Mouse (Mus musculus): ENCODE results near the gene Pygm. TPM values are rescaled to one million over a fixed set of nuclear protein-coding genes. Genes with fewer than 3 reads are reported as not detected.
A peak's percentile ranks its signal among the peaks of the same experiment; 100 is the strongest.

The Pygm gene
- polyA plus RNA-seq, 1 experiment from 2014 or later, result 1.9 TPM

GRCm38 (mm10) chr19:6420481-6421210 lies 36.4 kb downstream of the Pygm start:
- no peaks in the 10 kb centered on the region for H3K9me3 ChIP-seq
- H3K4me3 ChIP-seq, result peak overlapping the region; percentile 66; the same call in 1 of the 2 replicates
- no peak for DNase-seq (ENCODE audit: low spot score)
- 55% methylated on average over 19 of the region's 19 CpGs for WGBS
- H3K4me1 ChIP-seq (replicated peaks), result peaks cover 70% of the 10 kb centered on the region
- H3K27ac ChIP-seq, result no peak overlapping the region
- H3K27me3 ChIP-seq (ENCODE audit: insufficient read depth, poor library complexity, severe bottlenecking), result peaks cover 81% of the 10 kb centered on the region
- no peaks in the 10 kb centered on the region for H3K36me3 ChIP-seq

DNA sequence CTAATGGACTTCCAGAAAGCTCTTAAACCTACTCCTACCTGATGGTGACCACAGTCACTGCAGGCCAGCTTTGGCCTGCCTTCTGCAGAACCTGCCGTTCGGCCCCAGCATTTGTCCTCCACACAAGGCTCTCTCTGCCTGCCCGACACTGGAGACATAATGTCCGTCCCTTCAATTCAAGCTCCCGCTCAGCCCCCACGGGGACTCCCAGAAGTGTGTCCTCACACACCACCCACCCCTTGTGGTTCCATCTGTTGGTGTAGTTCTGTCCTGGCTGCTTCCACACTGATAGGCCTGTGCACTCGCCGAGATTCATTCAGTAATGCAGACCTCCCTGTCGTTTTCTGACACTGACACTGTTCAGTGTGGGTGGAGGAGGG lies 37.0 kb downstream of the Pygm start:
- no peaks in the 10 kb centered on the region for H3K36me3 ChIP-seq
- whole genome bisulfite sequencing, result 78% methylated on average over 9 of the region's 9 CpGs
- H3K9me3 ChIP-seq, result no peaks in the 10 kb centered on the region
- no peak overlapping the region for H3K27ac ChIP-seq
- H3K27me3 ChIP-seq (ENCODE audit: insufficient read depth, poor library complexity, severe bottlenecking), result peaks cover 87% of the 10 kb centered on the region
- peaks cover 69% of the 10 kb centered on the region for H3K4me1 ChIP-seq (replicated peaks)
- H3K4me3 ChIP-seq, result peak overlapping the region; percentile 11; the same call in 1 of the 2 replicates
- no peak for DNase-seq (ENCODE audit: low spot score)

DNA sequence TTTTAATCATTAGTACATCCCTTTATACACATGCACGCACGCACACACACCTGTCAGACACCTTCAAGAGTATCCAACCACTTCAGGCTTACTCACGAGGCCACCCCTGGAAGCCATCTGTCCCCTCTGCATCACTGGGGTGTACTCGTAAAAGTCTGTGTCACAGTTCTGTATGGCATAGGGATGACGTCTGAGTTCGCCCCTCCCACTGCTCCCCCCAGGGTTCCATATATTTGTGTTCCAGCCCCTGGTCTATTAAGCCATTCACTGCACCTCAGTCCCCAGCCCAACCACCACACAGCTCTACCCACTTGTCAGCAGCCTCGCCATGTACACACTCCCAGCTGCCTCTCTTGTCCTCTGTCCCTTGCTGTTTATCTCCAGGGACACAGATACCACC lies 37.8 kb downstream of the Pygm start:
- H3K27me3 ChIP-seq (ENCODE audit: insufficient read depth, poor library complexity, severe bottlenecking), result peaks cover 91% of the 10 kb centered on the region
- no peak overlapping the region for H3K4me3 ChIP-seq
- DNase-seq (ENCODE audit: low spot score), result no peak
- WGBS, result 82% methylated on average over 7 of the region's 7 CpGs
- no peaks in the 10 kb centered on the region for H3K9me3 ChIP-seq
- H3K36me3 ChIP-seq, result no peaks in the 10 kb centered on the region
- H3K27ac ChIP-seq, result no peak overlapping the region
- H3K4me1 ChIP-seq (replicated peaks), result peaks cover 68% of the 10 kb centered on the region

DNA sequence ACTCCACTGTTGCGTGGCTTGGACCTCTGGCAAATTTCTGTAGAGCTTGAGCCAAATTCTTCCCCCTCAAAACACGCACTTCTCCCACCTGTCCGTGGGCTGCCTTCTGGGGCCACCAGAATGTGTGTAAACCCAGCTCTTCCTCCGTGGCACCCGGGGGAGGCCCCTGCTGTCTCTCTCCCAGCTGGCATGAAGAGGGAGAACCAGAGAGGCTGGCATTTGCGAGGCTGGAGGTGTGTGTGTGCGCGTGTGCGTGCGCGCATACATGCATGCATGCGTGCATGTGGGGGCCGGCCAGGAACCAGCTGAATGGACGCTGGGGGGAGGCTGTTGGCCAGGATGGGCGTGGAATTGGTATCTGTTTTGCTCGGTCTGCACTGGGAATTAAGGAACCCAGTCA lies 39.0 kb downstream of the Pygm start:
- WGBS, result 88% methylated on average over 16 of the region's 16 CpGs
- no peak overlapping the region for H3K27ac ChIP-seq
- DNase-seq (ENCODE audit: low spot score), result no peak
- H3K36me3 ChIP-seq, result no peaks in the 10 kb centered on the region
- H3K4me1 ChIP-seq (replicated peaks), result peaks cover 68% of the 10 kb centered on the region
- H3K27me3 ChIP-seq (ENCODE audit: insufficient read depth, poor library complexity, severe bottlenecking), result peaks cover 96% of the 10 kb centered on the region
- no peak overlapping the region for H3K4me3 ChIP-seq
- no peaks in the 10 kb centered on the region for H3K9me3 ChIP-seq

DNA sequence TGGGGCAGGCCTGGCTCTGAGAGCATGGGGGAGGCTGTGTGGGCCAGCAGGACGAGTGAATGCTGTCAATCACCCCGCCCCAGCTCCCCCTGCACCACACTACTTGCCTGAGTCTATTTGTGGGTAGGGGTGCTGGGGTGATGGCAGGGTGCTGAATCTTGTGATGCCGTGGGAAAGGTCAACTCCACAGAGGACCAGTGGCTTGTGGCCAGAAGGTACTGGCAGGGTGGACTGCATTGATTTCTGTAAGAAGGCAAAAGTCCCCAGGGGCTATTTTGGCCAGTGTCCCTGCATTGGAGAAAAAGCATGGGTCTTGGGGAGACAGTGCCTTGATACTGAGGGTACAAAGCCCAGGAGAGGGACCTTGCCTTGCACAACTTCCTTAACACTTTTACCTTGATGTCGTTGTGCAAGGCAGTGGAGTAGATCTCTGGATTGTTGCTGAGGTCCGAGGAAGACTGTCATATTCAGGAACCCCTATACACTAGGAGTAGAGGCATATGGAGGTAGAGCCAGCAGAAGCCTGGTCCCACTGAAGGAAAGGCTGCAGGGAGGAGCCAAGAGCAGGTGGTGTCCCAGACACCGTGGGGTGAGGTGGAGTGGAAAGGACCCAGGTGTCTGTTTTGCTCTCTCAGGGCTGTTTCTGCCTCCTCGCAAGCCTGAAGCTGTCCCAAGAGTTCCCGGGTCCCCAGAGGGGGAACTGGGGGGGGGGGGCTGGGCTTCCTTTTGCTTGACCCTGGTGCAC lies 40.1 kb downstream of the Pygm start:
- Histone ChIP-seq H3K4me1 (replicated peaks) (peaks cover 68% of the 10 kb centered on the region), H3K9me3 (no peaks in the 10 kb centered on the region)
- WGBS, result 65% methylated on average over 8 of the region's 8 CpGs

DNA sequence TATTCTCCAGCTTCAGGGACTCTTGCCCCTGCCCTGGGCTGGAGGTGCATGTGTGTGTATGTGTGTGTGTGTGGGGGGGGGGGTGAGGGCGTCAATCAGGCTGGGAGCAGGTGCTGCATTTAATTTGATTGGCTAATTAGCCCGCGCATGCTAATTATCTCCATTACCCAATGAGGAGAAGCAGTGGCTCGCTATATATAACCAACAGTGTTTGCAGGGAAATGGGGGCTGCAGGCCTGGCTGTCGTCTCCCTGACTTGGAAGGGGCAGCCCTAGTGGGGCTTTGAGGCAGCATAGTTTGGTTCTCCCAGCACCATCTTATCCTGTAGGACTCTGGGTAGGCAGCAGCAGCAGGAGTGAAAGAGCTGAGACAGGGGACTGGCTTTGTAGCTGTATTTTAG lies 41.4 kb downstream of the Pygm start:
- H3K4me3 ChIP-seq, result no peak overlapping the region
- H3K4me1 ChIP-seq (replicated peaks), result peaks cover 60% of the 10 kb centered on the region
- H3K9me3 ChIP-seq, result no peaks in the 10 kb centered on the region
- H3K27ac ChIP-seq, result no peak overlapping the region
- DNase-seq (ENCODE audit: low spot score), result no peak
- no peaks in the 10 kb centered on the region for H3K36me3 ChIP-seq
- 65% methylated on average over 5 of the region's 5 CpGs for WGBS
- peaks cover 98% of the 10 kb centered on the region for H3K27me3 ChIP-seq (ENCODE audit: insufficient read depth, poor library complexity, severe bottlenecking)

More for the DNA sequence above, 40.1 kb downstream of the Pygm start:
- Histone ChIP-seq H3K27ac (0 out of 2 replicates have a peak overlapping the region, but pooled peaks have one; percentile 5), H3K36me3 (no peaks in the 10 kb centered on the region), H3K4me3 (no peak overlapping the region), H3K27me3 (ENCODE audit: insufficient read depth, poor library complexity, severe bottlenecking) (peaks cover 98% of the 10 kb centered on the region)
- no peak for DNase-seq (ENCODE audit: low spot score)

DNA sequence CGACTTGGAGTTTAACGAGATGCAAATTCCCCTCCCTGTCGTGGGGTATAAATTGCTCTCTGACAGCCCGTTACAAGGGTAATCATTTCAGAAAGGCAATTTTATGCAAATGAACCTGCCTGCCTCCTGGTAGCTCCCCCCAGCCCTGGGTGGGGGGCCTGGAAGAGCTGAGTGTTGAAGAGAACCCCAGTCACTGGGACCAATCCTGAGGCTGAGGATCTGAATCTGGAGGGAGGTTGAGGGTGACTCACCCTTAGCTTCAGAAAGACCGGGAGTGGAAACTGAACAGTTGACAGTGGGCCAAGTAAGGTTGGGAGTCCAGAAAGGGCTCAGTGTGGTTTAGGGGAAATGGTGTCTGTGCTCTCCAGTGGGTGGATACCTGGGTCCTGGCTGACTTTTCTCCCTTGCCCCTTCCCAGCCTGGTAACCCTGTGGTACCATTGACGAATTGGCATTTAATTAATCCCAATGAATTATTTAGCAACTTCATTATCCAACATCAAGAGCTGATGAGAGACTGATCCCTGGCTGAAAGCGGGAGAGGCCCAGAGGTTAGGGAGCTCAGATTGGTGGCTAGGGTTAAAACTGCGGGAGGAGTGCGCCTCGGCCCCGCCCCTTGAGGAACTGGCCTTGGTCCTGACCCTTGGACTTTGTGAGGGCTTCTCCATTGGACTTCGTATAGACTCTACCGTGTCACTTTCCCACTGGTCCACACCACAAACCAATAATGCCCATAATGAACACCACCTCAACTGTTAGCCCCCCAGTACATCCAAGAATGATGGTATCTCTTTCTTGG lies 42.7 kb downstream of the Pygm start:
- Histone ChIP-seq H3K27me3 (ENCODE audit: insufficient read depth, poor library complexity, severe bottlenecking) (peaks cover 95% of the 10 kb centered on the region), H3K27ac (no peak overlapping the region)
- 24% methylated on average over 13 of the region's 13 CpGs for WGBS

GRCm38 (mm10) chr19:6427653-6428434 lies 43.6 kb downstream of the Pygm start:
- WGBS, result under 1% methylated on average over 94 of the region's 94 CpGs
- Histone ChIP-seq H3K27me3 (ENCODE audit: insufficient read depth, poor library complexity, severe bottlenecking) (peaks cover 90% of the 10 kb centered on the region), H3K4me3 (peak overlapping the region; percentile 52), H3K9me3 (no peaks in the 10 kb centered on the region), H3K27ac (0 out of 2 replicates have a peak overlapping the region, but pooled peaks have one; percentile 13), H3K36me3 (no peaks in the 10 kb centered on the region), H3K4me1 (replicated peaks) (peaks cover 55% of the 10 kb centered on the region)
- DNase-seq (ENCODE audit: low spot score), result peak; percentile 39

More for the DNA sequence above, 42.7 kb downstream of the Pygm start:
- Histone ChIP-seq H3K4me1 (replicated peaks) (peaks cover 55% of the 10 kb centered on the region), H3K36me3 (no peaks in the 10 kb centered on the region), H3K9me3 (no peaks in the 10 kb centered on the region), H3K4me3 (peak overlapping the region; percentile 11; the same call in 1 of the 2 replicates)
- DNase-seq (ENCODE audit: low spot score), result peak; percentile 71

GRCm38 (mm10) chr19:6428501-6429200 lies 44.5 kb downstream of the Pygm start:
- Histone ChIP-seq H3K27ac (peak overlapping the region; percentile 56; the same call in 1 of the 2 replicates), H3K36me3 (no peaks in the 10 kb centered on the region), H3K4me1 (replicated peaks) (peaks cover 55% of the 10 kb centered on the region), H3K9me3 (no peaks in the 10 kb centered on the region), H3K27me3 (ENCODE audit: insufficient read depth, poor library complexity, severe bottlenecking) (peaks cover 82% of the 10 kb centered on the region), H3K4me3 (peak overlapping the region; percentile 52)
- DNase-seq (ENCODE audit: low spot score), result peak; percentile 62
- under 1% methylated on average over 60 of the region's 60 CpGs for WGBS

- no peak for DNase-seq (ENCODE audit: low spot score)
- H3K27ac ChIP-seq, result no peak overlapping the region
- WGBS, result 79% methylated on average over 10 of the region's 10 CpGs
- no peak overlapping the region for H3K4me3 ChIP-seq
- H3K4me1 ChIP-seq (replicated peaks), result peaks cover 47% of the 10 kb centered on the region
- no peaks in the 10 kb centered on the region for H3K36me3 ChIP-seq
- peaks cover 28% of the 10 kb centered on the region for H3K27me3 ChIP-seq (ENCODE audit: insufficient read depth, poor library complexity, severe bottlenecking)
- H3K9me3 ChIP-seq, result no peaks in the 10 kb centered on the region
Observed at GRCm38 (mm10) chr19:6443016-6443415, 58.8 kb downstream of the Pygm start.

DNA sequence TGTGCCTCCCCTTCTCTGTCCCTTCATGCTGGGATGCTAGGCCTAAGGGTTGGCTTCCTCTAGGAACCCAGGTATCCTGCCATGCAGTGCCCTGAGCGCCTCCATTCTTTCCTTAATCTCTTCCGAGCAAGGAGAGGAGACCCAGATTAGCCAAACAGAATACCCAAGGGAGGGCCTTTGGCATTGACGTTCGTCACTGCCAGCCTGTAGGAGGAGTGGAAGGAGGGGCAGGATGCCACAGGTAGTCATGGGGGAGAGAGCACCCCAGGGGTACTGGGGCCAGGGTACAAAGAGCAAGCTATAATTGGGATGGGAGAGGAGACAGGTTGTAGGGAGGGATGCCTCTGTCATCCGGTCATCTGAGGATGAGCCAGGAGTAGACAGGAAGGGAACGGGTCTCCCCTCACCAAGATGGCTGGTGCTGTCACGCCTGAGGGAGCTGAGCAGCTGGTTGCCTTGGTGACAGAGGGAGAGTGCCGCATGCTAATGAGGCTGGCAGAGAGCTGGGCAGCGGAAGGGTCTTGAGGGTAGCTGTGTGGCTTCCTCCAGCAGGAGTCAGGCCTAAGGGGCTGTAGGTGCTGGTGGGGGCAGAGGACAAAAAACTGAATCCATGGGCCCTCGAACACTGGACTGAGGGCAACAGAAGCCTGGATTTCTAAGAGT lies 61.7 kb downstream of the Pygm start:
- WGBS, result 19% methylated on average over 10 of the region's 10 CpGs
- Histone ChIP-seq H3K36me3 (no peaks in the 10 kb centered on the region), H3K4me1 (replicated peaks) (peaks cover 63% of the 10 kb centered on the region), H3K27me3 (ENCODE audit: insufficient read depth, poor library complexity, severe bottlenecking) (peaks cover 38% of the 10 kb centered on the region), H3K9me3 (no peaks in the 10 kb centered on the region), H3K4me3 (peak overlapping the region; percentile 29), H3K27ac (peak overlapping the region; percentile 81)
- DNase-seq (ENCODE audit: low spot score), result peak; percentile 80

Measured in hindbrain, embryonic 10.5 days (tissue).